Mouse (Mus musculus) lung, postnatal 14 days (tissue): ENCODE data around the gene Clhc1.

Experiments used
- DNase-seq: peaks from one replicate; pipeline ENCODE4 v3.0.0; 2021

The Clhc1 gene

DNA sequence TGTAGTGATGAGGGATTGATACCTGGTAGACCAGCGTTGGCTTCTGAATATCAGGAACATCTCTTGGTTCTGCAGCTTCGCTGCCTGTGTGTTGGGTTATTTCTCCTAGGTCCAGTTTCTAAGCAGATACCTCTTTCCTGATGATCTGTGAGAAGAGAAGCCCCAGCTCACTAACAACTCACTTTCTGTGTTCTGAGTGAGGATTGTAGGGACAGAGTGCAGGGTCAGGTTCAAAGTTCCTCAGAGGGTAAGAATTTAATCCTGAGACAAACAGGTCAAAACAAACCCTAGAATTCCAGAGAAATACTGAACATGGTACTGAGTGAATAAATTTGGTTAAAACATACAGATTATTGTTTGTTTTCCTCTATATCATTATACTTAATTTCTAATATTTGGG is 15.7 kb downstream of the Clhc1 start:
- no peak for DNase-seq

DNA sequence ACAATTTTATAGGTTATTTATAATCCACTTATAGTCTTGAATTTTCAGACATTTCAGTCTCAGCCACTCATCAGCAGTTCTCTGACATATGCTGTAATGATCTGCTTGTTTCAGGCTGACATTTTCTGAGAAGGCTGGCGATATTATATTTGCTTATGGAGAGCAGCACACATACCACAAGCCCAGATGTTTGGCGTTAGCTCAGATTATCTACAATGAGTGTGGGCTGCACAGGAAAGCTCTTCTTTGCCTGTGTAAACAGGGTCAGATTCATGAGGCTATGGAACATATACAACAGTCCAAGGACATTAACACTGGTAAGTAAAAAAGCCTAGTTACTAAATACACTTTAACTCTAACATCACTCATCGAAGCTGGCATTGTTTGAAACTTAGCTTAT is 23.8 kb downstream of the Clhc1 start:
- DNase-seq, result no peak

- DNase-seq, result no peak
Observed at GRCm38 (mm10) chr11:29572656-29573055, 24.9 kb downstream of the Clhc1 start.

DNA sequence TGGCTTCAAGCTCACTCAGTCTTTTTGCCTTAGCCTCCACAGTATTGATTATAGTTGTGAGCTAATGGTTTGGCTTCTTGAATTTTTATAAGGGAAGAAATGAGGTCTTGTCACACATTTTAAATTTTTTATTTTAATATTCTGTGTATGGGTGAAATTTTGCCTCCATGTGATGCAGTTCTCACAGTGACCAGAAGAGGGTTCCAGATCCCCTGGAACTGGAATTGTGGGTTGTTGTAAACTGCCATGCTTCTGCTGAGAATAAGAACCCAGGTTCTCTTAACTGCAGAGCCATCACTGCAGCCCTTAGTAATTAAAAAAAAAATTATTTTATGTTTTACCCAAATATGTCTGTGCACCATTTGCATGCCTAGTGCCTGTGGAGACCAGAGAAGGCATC is 31.9 kb downstream of the Clhc1 start:
- DNase-seq, result peak; percentile 3

DNA sequence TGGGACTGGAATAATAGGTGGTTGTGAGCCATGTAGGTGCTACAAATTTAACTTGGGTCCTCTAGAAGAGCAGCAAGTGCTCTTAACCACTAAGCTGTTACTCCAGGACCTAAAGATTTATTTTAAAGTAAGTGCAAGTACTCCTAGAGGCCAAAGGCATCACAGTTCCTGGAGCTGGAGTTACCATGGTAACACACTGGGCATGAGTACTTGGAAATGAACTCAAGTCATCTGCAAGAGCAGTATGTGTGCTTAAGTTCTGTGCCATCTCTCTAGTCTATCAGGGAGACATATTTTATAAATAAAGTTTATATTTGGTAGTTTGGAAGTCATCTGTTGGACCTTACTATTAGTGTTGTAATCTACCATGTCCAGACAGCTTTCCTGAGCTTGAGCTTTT is 47.5 kb downstream of the Clhc1 start:
- no peak for DNase-seq

GRCm38 (mm10) chr11:29597159-29597558 is 49.4 kb downstream of the Clhc1 start:
- no peak for DNase-seq

DNA sequence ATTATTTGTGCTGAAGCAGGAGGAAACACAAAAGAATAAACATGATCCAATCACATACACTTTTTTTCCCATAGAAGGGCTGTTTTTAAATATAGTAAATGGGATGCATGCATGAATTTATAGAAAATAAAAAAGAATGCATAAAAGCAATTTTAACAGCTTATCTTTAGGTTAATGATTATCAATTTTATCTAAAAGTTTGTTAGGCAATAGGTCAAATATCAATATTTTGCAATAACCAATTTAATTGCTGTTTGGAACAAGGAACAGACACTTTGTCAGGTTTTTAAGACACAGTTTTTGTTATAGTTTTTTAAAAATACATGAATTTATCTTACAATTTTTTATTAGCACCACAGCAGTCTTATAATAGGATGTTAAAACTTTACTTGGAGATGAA is 51.2 kb downstream of the Clhc1 start:
- no peak for DNase-seq

- no peak for DNase-seq
Observed at GRCm38 (mm10) chr11:29603581-29603980, 55.8 kb downstream of the Clhc1 start.

- no peak for DNase-seq
Observed at GRCm38 (mm10) chr11:29607465-29607990, 59.8 kb downstream of the Clhc1 start.

GRCm38 (mm10) chr11:29609756-29610468 is 62.2 kb downstream of the Clhc1 start:
- no peak for DNase-seq

DNA sequence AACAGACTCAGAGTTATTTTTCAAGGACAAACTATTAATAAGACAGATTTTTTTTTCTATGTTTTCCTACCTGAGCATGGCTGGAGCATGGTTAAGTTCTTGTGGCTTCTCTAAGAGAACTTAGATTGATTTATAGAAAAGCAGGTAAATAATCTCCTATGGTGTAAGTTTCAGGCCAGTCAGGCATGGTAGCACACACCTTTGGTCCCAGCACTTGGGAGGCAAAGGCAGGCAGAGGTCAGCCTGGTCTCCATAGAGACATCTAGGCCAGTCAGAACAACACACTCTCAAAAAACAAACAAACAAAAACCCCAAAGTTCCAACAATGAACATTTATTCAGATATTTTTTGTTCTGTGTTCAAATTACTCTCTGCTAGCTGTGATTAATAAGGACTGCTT is 64.3 kb downstream of the Clhc1 start:
- no peak for DNase-seq

GRCm38 (mm10) chr11:29613185-29613735 is 65.5 kb downstream of the Clhc1 start:
- no peak for DNase-seq

GRCm38 (mm10) chr11:29614217-29614924 is 66.6 kb downstream of the Clhc1 start:
- DNase-seq, result no peak

GRCm38 (mm10) chr11:29622030-29622790 is 74.5 kb downstream of the Clhc1 start:
- no peak for DNase-seq

- DNase-seq, result no peak
Observed at GRCm38 (mm10) chr11:29623327-29623726, 75.6 kb downstream of the Clhc1 start.

GRCm38 (mm10) chr11:29626541-29626940 is 78.8 kb downstream of the Clhc1 start:
- no peak for DNase-seq

- no peak for DNase-seq
Observed at GRCm38 (mm10) chr11:29627706-29628105, 80.0 kb downstream of the Clhc1 start.
